8 mouse cellular contexts compared by ENCODE assay signal in genomic region chr11:61504713-61505257, GRCm38 (mm10). TPM values are rescaled to one million over a fixed set of nuclear protein-coding genes. Genes with fewer than 3 reads are reported as not detected.
DNase-seq lines count a peak whose midpoint lies in the region; ATAC-seq and TF ChIP-seq lines count a peak whose summit lies in the region.

TSS of gene B9d1 (plus strand) at chr11:61505144.

- H3K4me1 ChIP-seq in bone marrow macrophage, adult 2 months (ENCODE audit: control insufficient read depth, insufficient read depth, low read length) = peaks cover 6% of the 10 kb centered on the region
- H3K4me1 ChIP-seq in embryonic fibroblast, embryonic 13.5 days (ENCODE audit: control insufficient read depth, insufficient read depth, low read length) = peaks cover 6% of the 10 kb centered on the region; the same call in 1 of the 2 replicates
- H3K4me1 ChIP-seq in kidney, embryonic 14.5 days (ENCODE audit: control insufficient read depth, insufficient read depth, low read length) = peaks cover 6% of the 10 kb centered on the region; the same call in 1 of the 2 replicates
- H3K4me1 ChIP-seq in limb, embryonic 15.5 days = peaks cover 19% of the 10 kb centered on the region

- TF ChIP-seq CTCF in bone marrow macrophage, adult 2 months (IDR thresholded peaks at IDR 0.05; ENCODE audit: low read depth, low read length) = peak; percentile 97
- TF ChIP-seq CTCF in embryonic fibroblast, embryonic 13.5 days (IDR thresholded peaks at IDR 0.05; ENCODE audit: borderline replicate concordance, insufficient read depth, low read length) = peak; percentile 99

- H3K36me3 ChIP-seq in kidney, embryonic 14.5 days (ENCODE audit: control insufficient read depth, insufficient read depth, low read length) = peaks cover 4% of the 10 kb centered on the region; the same call in 1 of the 2 replicates
- H3K36me3 ChIP-seq in limb, embryonic 15.5 days = no peaks in the 10 kb centered on the region

- peak within 1 kb of the TSS; percentile 84 for H3K4me2 ChIP-seq in kidney, embryonic 14.5 days (replicated peaks; ENCODE audit: low read depth, low read length)
- H3K4me2 ChIP-seq in limb, embryonic 15.5 days = peak within 1 kb of the TSS; percentile 63

- H3K27me3 ChIP-seq in kidney, embryonic 14.5 days (ENCODE audit: control insufficient read depth, insufficient read depth, low read length) = no peaks in the 10 kb centered on the region
- H3K27me3 ChIP-seq in limb, embryonic 15.5 days = no peaks in the 10 kb centered on the region

- H3K4me3 ChIP-seq in bone marrow macrophage, adult 2 months (ENCODE audit: insufficient read depth, low read length) = peak within 1 kb of the TSS; percentile 74
- H3K4me3 ChIP-seq in embryonic fibroblast, embryonic 13.5 days (ENCODE audit: insufficient read depth, low read length) = peak within 1 kb of the TSS; percentile 60
- H3K4me3 ChIP-seq in kidney, embryonic 14.5 days (ENCODE audit: low read length) = peak within 1 kb of the TSS; percentile 79
- peak within 1 kb of the TSS; percentile 60 for H3K4me3 ChIP-seq in limb, embryonic 15.5 days

- WGBS in kidney, embryonic 14.5 days = under 1% methylated on average over 39 of the region's 39 CpGs
- WGBS in limb, embryonic 15.5 days = under 1% methylated on average over 39 of the region's 39 CpGs

- peak; percentile 97 for DNase-seq in A20 (ENCODE audit: low read depth, low spot score)
- DNase-seq in heart, adult 9 months (ENCODE audit: low spot score in 2 of 2) = peak; percentile 94 to 98
- peak; percentile 76 to 91 for DNase-seq in monocyte, adult 2 months (ENCODE audit: low read depth in 1 of 2, low spot score in 2 of 2)
- peak; percentile 89 to 91 for DNase-seq in spleen, postnatal 36 days (ENCODE audit: low spot score in 2 of 2)

- ATAC-seq in kidney, embryonic 14.5 days (ENCODE audit: low FRiP score, low TSS enrichment) = peak; percentile 93
- peak; percentile 86 for ATAC-seq in limb, embryonic 15.5 days (ENCODE audit: insufficient number of reproducible peaks, low FRiP score, low TSS enrichment, low read depth)

- no peaks in the 10 kb centered on the region for H3K9me3 ChIP-seq in kidney, embryonic 14.5 days (ENCODE audit: control insufficient read depth, low read length)
- no peaks in the 10 kb centered on the region for H3K9me3 ChIP-seq in limb, embryonic 15.5 days

- peak within 1 kb of the TSS; percentile 70 for H3K9ac ChIP-seq in kidney, embryonic 14.5 days (ENCODE audit: low read depth, low read length)
- H3K9ac ChIP-seq in limb, embryonic 15.5 days = peak within 1 kb of the TSS; percentile 52; the same call in 1 of the 2 replicates

- peak within 1 kb of the TSS; percentile 67 for H3K27ac ChIP-seq in bone marrow macrophage, adult 2 months (ENCODE audit: insufficient read depth, low read depth, low read length)
- peak within 1 kb of the TSS; percentile 41 for H3K27ac ChIP-seq in embryonic fibroblast, embryonic 13.5 days (ENCODE audit: insufficient read depth, low read length)
- H3K27ac ChIP-seq in kidney, embryonic 14.5 days (ENCODE audit: low read depth, low read length) = no peak within 1 kb of the TSS
- peak within 1 kb of the TSS; percentile 89 for H3K27ac ChIP-seq in limb, embryonic 15.5 days

- TF ChIP-seq POLR2A in bone marrow macrophage, adult 2 months (IDR thresholded peaks at IDR 0.05; ENCODE audit: borderline replicate concordance, low read depth, low read length) = no peak
- peak; percentile 48 for TF ChIP-seq POLR2A in embryonic fibroblast, embryonic 13.5 days (IDR thresholded peaks at IDR 0.05; ENCODE audit: low read depth, low read length)

RNA-seq across cellular contexts. Expression of gene B9d1, which starts in this region (rescaled TPM):
- polyA plus RNA-seq in bone marrow macrophage, adult 2 months (2012; ENCODE audit: insufficient read depth, insufficient read length, missing spikeins) = 2.8 TPM in 1 of 2 replicates, not detected in the other
- polyA plus RNA-seq in embryonic fibroblast, embryonic 13.5 days (2011; ENCODE audit: insufficient read length, low read depth, missing spikeins) = 18.4 and 23.8 TPM in 2 replicates
- 49.2 and 56.4 TPM in 2 replicates for polyA plus RNA-seq in kidney, embryonic 14.5 days (2014; fragmentation: Nextera tagmentation; extraction: Ambion mirVana)
- 20.7 and 24.8 TPM in 2 replicates for polyA plus RNA-seq in limb, embryonic 15.5 days (2015; fragmentation: Nextera tagmentation; extraction: Ambion mirVana)
